Mouse (Mus musculus): ENCODE measurements at regions not wholly inside any gene's neighbourhood (a gene's known extent, or its start where the extent isn't known, plus 50 kb on each side); places are given as distances from the start of the nearest gene placed in this dataset.

DNA sequence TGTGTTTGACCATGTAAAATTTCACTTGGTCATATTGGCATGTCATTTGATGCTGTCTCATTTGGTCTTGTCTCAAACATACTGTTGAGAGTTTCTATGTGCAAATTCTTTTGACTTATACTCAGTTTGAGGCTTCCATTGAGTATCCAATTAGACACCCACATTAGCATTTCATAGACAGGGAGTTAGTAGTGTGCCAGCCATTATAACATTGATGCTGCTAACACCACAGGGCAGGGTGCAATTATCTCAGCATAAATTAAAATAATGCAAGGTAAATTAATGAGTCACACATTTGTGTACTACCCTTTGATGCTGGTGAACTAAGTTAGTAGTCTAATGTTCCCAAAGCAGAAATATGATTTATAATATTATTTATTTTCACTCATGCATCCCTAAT, 997.0 kb upstream of the Ppp6c start:
- TF ChIP-seq CTCF (IDR thresholded peaks at IDR 0.05; ENCODE audit: borderline replicate concordance, extremely low read depth, insufficient read depth, insufficient read length) (no peak), POLR2A (IDR thresholded peaks at IDR 0.05; ENCODE audit: borderline replicate concordance, extremely low read depth, insufficient read depth, insufficient read length, poor library complexity, severe bottlenecking) (no peak)

Measured in brain, embryonic 14.5 days (tissue).